Mouse (Mus musculus) C2C12 (cell line): ENCODE results near the gene Gm12216.
A peak's percentile ranks its signal among the peaks of the same experiment; 100 is the strongest.
"Not testable (repeated sequence)": the region's sequence is repeated elsewhere in the genome, so short reads cannot be mapped to it uniquely, and the experiment has no call there.

ENCODE experiments used
- CTCF ChIP-seq: IDR thresholded peaks from one replicate; pipeline ENCODE4 v1.5.1; 2011; ENCODE audit not compliant: control insufficient read depth, insufficient read depth, insufficient read length
- MAX ChIP-seq: IDR thresholded peaks from one replicate; pipeline ENCODE4 v1.6.1; 2011; ENCODE audit warnings: mild to moderate bottlenecking, control low read depth
- MYOG ChIP-seq: IDR thresholded peaks from one replicate; pipeline ENCODE4 v1.6.1; 2011; ENCODE audit not compliant: control insufficient read depth, insufficient read length; ENCODE audit errors: extremely low read depth
- USF1 ChIP-seq: IDR thresholded peaks from one replicate; pipeline ENCODE4 v1.6.1; 2011; ENCODE audit warnings: low read depth, mild to moderate bottlenecking, control low read depth, moderate library complexity

DNA sequence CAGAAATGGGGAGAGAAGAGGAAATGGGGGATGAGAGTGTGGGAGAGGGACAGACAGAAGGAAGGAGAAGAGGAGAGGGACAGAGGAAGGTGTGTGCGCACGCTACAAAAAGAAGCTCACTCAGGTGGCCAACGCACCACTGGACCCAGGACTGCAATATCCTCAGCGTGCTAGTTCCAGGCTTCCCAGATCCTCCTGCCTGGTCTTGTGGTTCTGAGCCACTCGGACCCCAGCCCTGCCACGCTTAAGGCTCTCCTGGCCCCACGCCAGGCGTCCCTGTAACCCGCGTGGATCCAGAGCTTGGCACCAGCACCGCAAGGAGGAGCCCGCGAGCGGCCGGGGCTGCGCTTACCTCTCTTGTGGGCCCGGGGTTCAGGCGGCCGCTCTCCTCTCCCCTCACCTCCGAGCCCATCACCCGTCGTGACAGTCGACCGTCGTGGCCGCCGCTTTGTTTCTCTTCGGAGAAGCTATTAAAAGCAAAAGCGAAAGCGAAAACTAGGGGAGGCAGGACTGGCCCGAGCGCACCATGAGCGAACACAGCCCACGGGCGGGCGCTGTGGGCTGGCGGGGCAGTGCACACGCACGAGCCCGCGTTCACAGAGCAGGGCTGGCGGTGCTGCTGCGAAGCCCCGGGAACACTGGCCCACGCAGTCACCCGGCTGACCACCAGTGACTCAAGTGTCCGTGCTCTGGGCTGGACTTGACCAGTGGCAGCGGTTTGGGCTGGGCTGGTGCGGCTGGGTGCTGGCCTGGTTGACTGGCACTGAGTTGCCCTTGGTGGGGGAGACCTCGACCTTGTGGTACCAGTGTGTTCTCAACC is at the start of gene Gm12216:
- TF ChIP-seq CTCF: peak; percentile 17
- TF ChIP-seq MAX, USF1, MYOG: not testable (repeated sequence)
